Mouse (Mus musculus): ENCODE data around the gene Lrrc3.
A peak's percentile ranks its signal among the peaks of the same experiment; 100 is the strongest.
"Not testable (repeated sequence)": the region's sequence is repeated elsewhere in the genome, so short reads cannot be mapped to it uniquely, and the experiment has no call there.

The Lrrc3 gene

GRCm38 (mm10) chr10:77902211-77902893 is at the start of gene Lrrc3:
Lrrc3 (minus strand) TSS chr10:77902536.
- DNase-seq (ENCODE audit: low read depth), result no peak

GRCm38 (mm10) chr10:77950468-77950867 is 48.1 kb upstream of the Lrrc3 start:
- not testable (repeated sequence) for DNase-seq (ENCODE audit: low read depth)

DNA sequence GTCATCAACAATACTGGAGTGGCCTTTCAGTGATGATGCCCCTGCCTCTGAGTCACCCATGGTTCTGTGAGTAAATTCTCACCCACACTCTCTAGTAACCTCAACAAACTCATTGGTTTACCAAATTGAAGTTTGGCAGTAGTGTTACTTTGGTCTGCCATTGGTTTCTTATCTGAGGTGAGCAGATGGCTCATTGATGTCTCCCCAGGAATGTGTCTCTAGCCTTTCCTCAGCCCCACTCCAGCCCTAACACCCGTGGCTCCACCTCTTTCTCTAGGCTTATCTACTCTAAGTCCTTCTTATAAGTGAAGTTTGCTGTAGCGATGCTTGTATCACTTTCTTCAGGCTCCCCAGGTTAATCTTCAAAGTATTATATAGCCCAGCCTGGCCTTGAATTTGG is 37.3 kb upstream of the Lrrc3 start:
- DNase-seq (ENCODE audit: low read depth), result peak; percentile 20

DNA sequence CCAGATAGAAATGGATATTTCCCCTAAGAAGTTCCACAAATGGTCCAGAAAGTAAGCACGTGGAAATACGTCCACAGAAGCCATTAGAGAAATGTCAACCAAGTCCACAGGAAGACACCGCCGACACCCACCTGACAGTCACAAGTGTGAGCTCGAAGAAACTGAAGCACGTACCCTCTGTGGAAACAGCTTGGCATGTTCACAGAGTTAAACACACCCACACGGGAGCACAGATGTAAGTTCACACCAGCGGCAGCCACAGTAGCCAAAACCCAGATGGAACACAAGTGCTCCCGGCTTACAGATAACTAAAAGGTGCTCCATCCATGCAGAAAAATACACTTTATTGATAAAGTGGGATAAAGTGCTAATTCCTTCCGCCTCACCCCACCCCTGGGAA is 25.0 kb upstream of the Lrrc3 start:
- DNase-seq (ENCODE audit: low read depth), result no peak

DNA sequence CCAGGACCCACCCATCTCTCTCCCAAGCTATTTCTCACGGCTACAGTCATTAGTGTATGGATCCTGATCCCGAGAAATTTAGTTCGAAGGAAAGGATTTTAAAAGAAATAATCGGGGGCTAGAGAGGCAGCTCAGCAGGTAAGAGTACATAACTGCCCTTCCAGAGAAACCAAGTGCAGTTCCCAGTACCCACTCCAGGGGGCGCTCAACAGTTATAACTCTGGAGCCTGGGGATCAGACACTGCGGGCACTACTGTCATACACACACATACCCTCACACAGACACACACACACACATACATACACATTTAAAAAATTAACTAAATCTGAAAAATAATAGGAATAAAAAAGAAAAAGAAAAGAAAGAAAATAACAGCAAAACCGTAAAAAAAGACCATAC is 23.8 kb upstream of the Lrrc3 start:
- peak; percentile 65 for DNase-seq (ENCODE audit: low read depth)

DNA sequence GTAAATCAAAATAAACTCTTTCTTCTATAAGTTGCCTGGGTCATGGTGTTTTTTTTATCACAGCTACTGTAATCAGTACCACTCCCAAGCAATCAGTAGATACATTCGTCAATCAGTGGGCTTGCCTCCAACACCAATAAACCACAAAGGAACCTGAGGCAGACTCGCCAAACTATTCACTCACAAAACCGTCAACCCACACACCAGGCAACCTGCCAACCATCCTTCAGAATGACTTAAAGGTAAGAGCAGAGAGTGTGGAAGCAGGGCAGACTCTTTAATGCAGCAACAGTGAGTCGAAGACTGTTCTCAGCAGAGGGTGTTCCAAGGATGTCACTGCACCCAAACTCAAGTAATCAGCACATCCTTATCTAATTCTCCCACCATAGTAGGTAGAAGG is 20.3 kb upstream of the Lrrc3 start:
- DNase-seq (ENCODE audit: low read depth), result peak; percentile 58

- no peak for DNase-seq (ENCODE audit: low read depth)
Measured at GRCm38 (mm10) chr10:77921009-77921408, 18.7 kb upstream of the Lrrc3 start.

DNA sequence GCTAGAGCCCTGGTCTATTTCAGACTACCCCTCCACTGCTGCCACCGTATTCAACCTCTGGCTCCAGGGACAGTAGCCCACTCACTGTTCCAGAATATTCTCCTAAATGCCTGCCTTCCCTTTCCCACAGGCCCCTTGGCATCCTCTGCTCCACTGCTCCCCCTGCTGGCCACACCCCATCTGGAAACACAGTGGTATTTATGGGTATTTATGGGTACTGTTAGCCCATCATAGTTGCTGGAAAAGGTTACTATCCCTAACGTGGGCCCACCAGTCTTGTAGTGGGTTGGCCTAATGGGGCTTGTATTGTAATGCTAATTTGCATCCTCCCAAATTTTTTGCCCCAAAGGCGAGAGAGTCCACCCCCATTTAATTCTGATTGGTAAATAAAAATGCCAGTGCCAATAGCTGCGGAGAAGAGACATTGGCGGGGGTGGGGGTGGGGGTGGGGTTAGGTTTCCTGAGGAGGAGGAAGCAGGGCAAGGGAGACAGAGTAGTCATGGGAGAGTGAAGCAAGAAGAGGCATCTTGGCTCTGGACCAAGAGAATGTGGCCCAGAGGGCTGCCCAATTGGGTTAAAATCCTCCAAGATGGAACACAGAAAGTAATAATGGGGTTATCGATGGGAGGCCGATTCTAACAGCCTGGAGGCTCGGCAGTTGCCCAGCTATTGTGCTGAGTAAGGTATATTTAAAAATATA is 14.4 kb upstream of the Lrrc3 start:
- peak; percentile 74 for DNase-seq (ENCODE audit: low read depth)

- no peak for DNase-seq (ENCODE audit: low read depth)
Measured at GRCm38 (mm10) chr10:77913292-77913691, 11.0 kb upstream of the Lrrc3 start.

- peak; percentile 11 for DNase-seq (ENCODE audit: low read depth)
Measured at GRCm38 (mm10) chr10:77912605-77913004, 10.3 kb upstream of the Lrrc3 start.

- no peak for DNase-seq (ENCODE audit: low read depth)
Measured at GRCm38 (mm10) chr10:77902894-77903715, 769 bp upstream of the Lrrc3 start.

GRCm38 (mm10) chr10:77901871-77902210 is 495 bp downstream of the Lrrc3 start:
- no peak for DNase-seq (ENCODE audit: low read depth)

GRCm38 (mm10) chr10:77900903-77901818 is 1.2 kb downstream of the Lrrc3 start:
- DNase-seq (ENCODE audit: low read depth), result no peak

GRCm38 (mm10) chr10:77900126-77900525 is 2.2 kb downstream of the Lrrc3 start:
- no peak for DNase-seq (ENCODE audit: low read depth)

DNA sequence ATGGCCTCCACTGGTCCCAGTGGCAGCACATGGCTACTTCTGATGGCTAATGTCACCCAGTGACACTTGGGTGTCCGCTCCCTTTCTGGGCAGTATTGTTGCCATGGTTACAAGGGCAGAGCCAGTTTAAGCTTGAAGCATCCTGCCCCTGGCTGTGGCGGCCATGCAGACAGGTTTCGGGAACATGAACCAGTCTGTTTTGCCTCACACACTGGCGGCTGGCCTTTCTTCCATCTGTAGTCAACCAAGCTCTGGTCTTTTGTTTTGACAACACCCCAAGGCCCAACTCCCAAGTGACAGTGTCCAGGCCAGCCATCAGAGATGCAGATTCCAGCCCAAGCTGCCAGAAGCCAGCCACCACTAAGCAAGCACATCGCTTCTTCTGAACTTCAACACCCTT is 6.8 kb downstream of the Lrrc3 start:
- DNase-seq (ENCODE audit: low read depth), result no peak

GRCm38 (mm10) chr10:77890987-77891565 is 11.3 kb downstream of the Lrrc3 start:
- no peak for DNase-seq (ENCODE audit: low read depth)

DNA sequence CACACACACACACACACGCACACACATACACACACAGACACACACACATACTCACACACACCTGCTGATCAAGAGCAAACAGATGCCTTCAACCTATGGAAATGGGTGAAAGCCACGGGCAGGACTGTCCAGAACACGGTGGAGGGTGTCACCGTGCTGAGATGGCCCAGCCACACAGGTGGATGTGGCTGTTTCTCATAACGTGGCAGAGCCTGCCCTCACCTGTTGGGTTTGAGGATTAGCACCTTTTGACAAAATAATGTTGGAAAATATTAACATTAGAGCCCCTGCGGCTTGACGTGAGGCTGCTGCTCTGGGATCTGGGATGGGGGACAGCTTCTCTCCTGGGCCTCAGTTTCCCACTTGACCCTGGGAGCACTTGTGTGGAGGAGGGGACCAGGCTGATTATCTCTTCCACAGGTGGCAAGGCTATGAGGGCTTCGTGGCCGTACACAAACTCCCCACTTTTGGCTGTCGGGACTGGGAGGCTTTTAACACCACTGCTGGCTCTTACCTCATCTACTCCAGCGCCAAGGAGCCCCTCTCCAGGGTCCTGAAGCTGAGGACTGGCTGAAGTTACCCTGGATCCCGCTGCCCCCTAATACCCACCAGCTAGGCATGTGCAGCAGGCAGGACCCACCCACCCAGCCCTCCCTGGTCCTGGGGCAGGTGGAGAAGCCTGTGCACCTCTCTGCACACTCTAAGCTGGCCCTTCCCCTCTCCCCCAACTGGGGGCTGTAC is 16.2 kb downstream of the Lrrc3 start:
- peak; percentile 44 for DNase-seq (ENCODE audit: low read depth)

DNA sequence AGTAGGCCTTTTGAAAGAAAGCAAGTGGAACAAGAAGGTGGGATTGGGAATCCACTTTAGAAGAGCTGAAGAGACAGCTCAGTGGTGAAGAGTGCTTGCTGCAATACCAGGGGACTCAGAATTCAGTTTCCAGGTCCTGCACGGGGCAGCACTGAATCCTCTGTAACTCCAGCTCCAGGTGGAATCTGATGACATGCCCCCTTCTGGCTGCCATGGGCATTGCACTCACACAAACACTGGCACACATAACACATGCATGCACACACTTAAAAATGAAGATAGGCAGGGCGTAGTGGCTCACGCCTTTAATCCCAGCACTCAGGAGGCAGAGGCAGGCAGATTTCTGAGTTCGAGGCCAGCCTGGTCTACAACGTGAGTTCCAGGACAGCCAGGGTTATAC is 19.8 kb downstream of the Lrrc3 start:
- DNase-seq (ENCODE audit: low read depth), result peak; percentile 24

GRCm38 (mm10) chr10:77880305-77880704 is 22.0 kb downstream of the Lrrc3 start:
- no peak for DNase-seq (ENCODE audit: low read depth)

- peak; percentile 52 for DNase-seq (ENCODE audit: low read depth)
Measured at GRCm38 (mm10) chr10:77878985-77879384, 23.4 kb downstream of the Lrrc3 start.

DNA sequence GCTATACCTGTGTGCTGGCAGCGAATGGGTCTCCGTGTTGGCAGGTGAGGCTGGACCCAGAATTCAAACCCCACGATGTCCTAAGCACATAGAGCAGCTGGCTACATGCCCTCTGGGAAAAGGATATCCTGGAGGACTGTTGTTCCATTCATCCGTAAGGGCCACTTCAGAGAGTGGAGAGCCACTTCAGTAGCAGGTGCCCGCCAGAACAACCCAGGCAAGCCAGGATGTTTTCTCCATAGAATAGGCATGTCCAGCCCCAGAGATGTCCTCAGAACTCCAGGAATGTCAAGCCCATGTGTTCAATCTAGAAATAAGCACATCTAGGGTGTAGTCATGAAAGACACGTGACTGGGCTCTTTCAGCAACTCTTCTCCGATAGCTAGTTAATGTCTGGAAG is 32.7 kb downstream of the Lrrc3 start:
- DNase-seq (ENCODE audit: low read depth), result no peak
